8 mouse cellular contexts compared by ENCODE assay signal in the genomic region with DNA sequence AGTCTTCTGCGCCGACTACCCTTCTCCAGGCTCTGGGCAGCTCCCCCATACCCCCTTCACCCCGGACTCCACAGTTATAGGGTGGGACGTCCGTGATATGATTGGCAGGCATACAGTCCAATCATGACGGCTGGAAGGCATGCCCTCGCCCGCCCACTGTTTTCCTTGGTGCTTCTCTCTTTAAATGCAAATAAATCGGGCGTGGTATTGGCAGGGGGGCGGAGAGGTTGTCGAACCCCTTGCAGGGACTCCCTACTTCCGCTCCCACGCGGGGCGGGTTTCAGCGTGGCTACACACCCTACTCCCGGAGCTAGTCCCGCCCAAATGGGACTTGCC. TPM values are rescaled to one million over a fixed set of nuclear protein-coding genes. Genes with fewer than 3 reads are reported as not detected.
A peak's percentile ranks its signal among the peaks of the same experiment; 100 is the strongest.
DNase-seq lines count a peak whose midpoint lies in the region; ATAC-seq lines count a peak whose summit lies in the region.

TSS of gene Amer1 (minus strand) at position 97 of the 336 bp plus-strand sequence.

- peak; percentile 92 for ATAC-seq in common myeloid progenitor, adult 5-6 weeks (replicated peaks; ENCODE audit: low read depth, poor library complexity, severe bottlenecking)
- peak; percentile 89 for ATAC-seq in megakaryocyte progenitor cell, adult 5-6 weeks (replicated peaks; ENCODE audit: poor library complexity)

- DNase-seq in ZHBTc4 (ENCODE audit: low read depth, low spot score) = peak; percentile 91
- peak; percentile 81 to 88 for DNase-seq in gastrocnemius, adult 8-10 months (ENCODE audit: low spot score in 2 of 2)
- DNase-seq in induced T-regulatory cell, adult 2 months (ENCODE audit: low read depth) = peak; percentile 93
- peak; percentile 78 to 94 for DNase-seq in left cerebral cortex, adult 9 months (ENCODE audit: low spot score in 2 of 2)
- DNase-seq in right cerebral cortex, postnatal 14 days = peak; percentile 82
- DNase-seq in urinary bladder, postnatal 36 days (ENCODE audit: low spot score in 2 of 2) = peak; percentile 87 to 91

RNA-seq across cellular contexts. Expression of gene Amer1, which starts in this region (rescaled TPM):
- total RNA-seq in common myeloid progenitor, adult 5-6 weeks (2017) = 9.7 and 12.8 TPM in 2 replicates
- total RNA-seq in gastrocnemius, adult 8-10 months (2022) = 1 to 10 TPM; 2.9 to 3.8 (median 3.3) TPM
- total RNA-seq in megakaryocyte progenitor cell, adult 5-6 weeks (2015) = 4.4 and 5.4 TPM in 2 replicates
- total RNA-seq in megakaryocyte progenitor cell, adult 5-6 weeks (2017) = 6.4 and 7.2 TPM in 2 replicates

Comparison
In these comparisons a context has a peak if more than half of its experiments do, and no peak if none do; other contexts are left out.
1. Peak in every context shown above with its lines: DNase-seq and ATAC-seq.